ENCODE assay signal across 8 mouse cellular contexts in the genomic region with DNA sequence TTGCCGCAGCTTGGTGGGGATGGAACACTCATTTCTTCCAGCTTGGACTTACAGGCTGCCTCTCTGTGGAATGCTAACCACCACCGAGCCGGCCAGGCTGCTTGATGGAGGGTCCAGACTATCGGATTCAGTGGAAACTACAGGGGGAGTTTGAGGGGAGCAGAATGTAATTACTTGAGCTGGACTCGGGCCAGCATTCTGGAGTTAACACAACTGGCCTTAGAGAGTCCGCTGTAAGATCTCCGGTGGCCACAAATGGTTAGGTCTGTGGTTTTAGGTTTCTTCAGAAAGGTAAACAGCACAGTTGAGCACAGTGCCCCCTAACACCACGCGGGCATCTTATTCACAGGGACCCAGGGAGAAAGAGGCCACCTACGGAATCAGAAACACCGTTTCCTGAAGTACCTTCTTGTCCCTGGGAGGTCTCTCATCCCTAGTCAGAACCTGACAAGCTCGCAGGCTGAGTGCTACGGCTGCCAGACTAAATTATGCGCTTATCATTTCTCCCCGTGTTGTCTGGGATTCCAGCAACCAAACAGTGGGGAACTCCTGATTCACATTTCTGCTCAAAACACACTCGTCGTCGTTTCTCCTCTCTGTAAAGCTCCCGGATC. TPM values are rescaled to one million over a fixed set of nuclear protein-coding genes. Genes with fewer than 3 reads are reported as not detected.
A peak's percentile ranks its signal among the peaks of the same experiment; 100 is the strongest.
DNase-seq lines count a peak whose midpoint lies in the region; ATAC-seq and TF ChIP-seq lines count a peak whose summit lies in the region.

No protein-coding gene starts in this region.

- TF ChIP-seq CTCF in layer of hippocampus, adult 2 months (conservative IDR thresholded peaks at IDR 0.05), result no peak

- 7% methylated on average over 19 of the region's 19 CpGs for WGBS in heart, embryonic 15.5 days
- 15% methylated on average over 19 of the region's 19 CpGs for WGBS in hindbrain, embryonic 14.5 days
- WGBS in midbrain, embryonic 13.5 days, result 8% methylated on average over 19 of the region's 19 CpGs

- H3K27me3 ChIP-seq in heart, embryonic 15.5 days, result peaks cover 27% of the 10 kb centered on the region
- H3K27me3 ChIP-seq in hindbrain, embryonic 14.5 days (ENCODE audit: control insufficient read depth, insufficient read depth, low read length), result no peaks in the 10 kb centered on the region
- 0 out of 2 replicates have a peak, but pooled peaks cover 3% of the 10 kb centered on the region for H3K27me3 ChIP-seq in midbrain, embryonic 13.5 days

- no peak for ATAC-seq in heart, embryonic 15.5 days (replicated peaks; ENCODE audit: insufficient number of reproducible peaks, insufficient read depth, low FRiP score, low read depth)
- ATAC-seq in hindbrain, embryonic 14.5 days (ENCODE audit: low FRiP score), result peak; percentile 53; the same call in 1 of the 2 replicates
- peak; percentile 90 for ATAC-seq in midbrain, embryonic 13.5 days

- H3K4me2 ChIP-seq in heart, embryonic 15.5 days, result peak overlapping the region; percentile 64
- H3K4me2 ChIP-seq in hindbrain, embryonic 14.5 days (replicated peaks), result peak overlapping the region; percentile 66
- peak overlapping the region; percentile 61 for H3K4me2 ChIP-seq in midbrain, embryonic 13.5 days (replicated peaks)

- H3K4me1 ChIP-seq in heart, embryonic 15.5 days (replicated peaks), result peaks cover 10% of the 10 kb centered on the region
- 0 out of 2 replicates have a peak, but pooled peaks cover 8% of the 10 kb centered on the region for H3K4me1 ChIP-seq in hindbrain, embryonic 14.5 days (replicated peaks; ENCODE audit: control insufficient read depth, insufficient read depth, low read length)
- peaks cover 18% of the 10 kb centered on the region for H3K4me1 ChIP-seq in midbrain, embryonic 13.5 days (replicated peaks)

- peak overlapping the region; percentile 35 for H3K4me3 ChIP-seq in heart, embryonic 15.5 days
- peak overlapping the region; percentile 23 for H3K4me3 ChIP-seq in hindbrain, embryonic 14.5 days (replicated peaks; ENCODE audit: low read length)
- peak overlapping the region; percentile 35 for H3K4me3 ChIP-seq in midbrain, embryonic 13.5 days (replicated peaks)
- no peak overlapping the region for H3K4me3 ChIP-seq in layer of hippocampus, adult 2 months

- no peak overlapping the region for H3K9ac ChIP-seq in heart, embryonic 15.5 days
- H3K9ac ChIP-seq in hindbrain, embryonic 14.5 days, result peak overlapping the region; percentile 49
- H3K9ac ChIP-seq in midbrain, embryonic 13.5 days (replicated peaks), result peak overlapping the region; percentile 36

- no peaks in the 10 kb centered on the region for H3K36me3 ChIP-seq in heart, embryonic 15.5 days
- no peaks in the 10 kb centered on the region for H3K36me3 ChIP-seq in hindbrain, embryonic 14.5 days (replicated peaks; ENCODE audit: control insufficient read depth, insufficient read depth)
- H3K36me3 ChIP-seq in midbrain, embryonic 13.5 days, result no peaks in the 10 kb centered on the region

- no peak for DNase-seq in heart, adult 8-10 months (ENCODE audit: low spot score)
- peak; percentile 79 for DNase-seq in embryo, embryonic 11 days
- peak; percentile 66 for DNase-seq in hindbrain, embryonic 14.5 days (ENCODE audit: low spot score)
- no peak for DNase-seq in layer of hippocampus, adult 2 months (ENCODE audit: low spot score in 2 of 2)
- DNase-seq in gastrocnemius, postnatal 25 days, result no peak
- DNase-seq in layer of hippocampus, adult 11-12 months (ENCODE audit: low spot score), result no peak

- no peak overlapping the region for H3K27ac ChIP-seq in heart, embryonic 15.5 days
- H3K27ac ChIP-seq in hindbrain, embryonic 14.5 days, result peak overlapping the region; percentile 65
- H3K27ac ChIP-seq in midbrain, embryonic 13.5 days, result peak overlapping the region; percentile 73
- no peak overlapping the region for H3K27ac ChIP-seq in layer of hippocampus, adult 2 months

- H3K9me3 ChIP-seq in heart, embryonic 15.5 days (replicated peaks), result no peaks in the 10 kb centered on the region
- H3K9me3 ChIP-seq in hindbrain, embryonic 14.5 days (ENCODE audit: control insufficient read depth, low read length), result no peaks in the 10 kb centered on the region
- H3K9me3 ChIP-seq in midbrain, embryonic 13.5 days, result no peaks in the 10 kb centered on the region

RNA-seq across cellular contexts. Expression of a gene that starts 45.5 kb away (rescaled TPM):
- 26.0 and 29.4 TPM in 2 replicates for polyA plus RNA-seq in heart, embryonic 15.5 days (2015; fragmentation: Nextera tagmentation; extraction: Ambion mirVana)
- total RNA-seq in heart, adult 8-10 months (2022), result 10 to 100 TPM in 1 of 4 experiments, 1 to 10 TPM in 3; 8.6 to 12.7 (median 9.3) TPM
- 35.5 and 38.7 TPM in 2 replicates for polyA plus RNA-seq in hindbrain, embryonic 14.5 days (2014; fragmentation: Nextera tagmentation; extraction: Ambion mirVana)
- polyA plus RNA-seq in midbrain, embryonic 13.5 days (2015; fragmentation: Nextera tagmentation; extraction: Ambion mirVana), result 45.5 and 46.7 TPM in 2 replicates
- total RNA-seq in layer of hippocampus, adult 2 months (2021), result 10 to 100 TPM; 15.0 to 16.1 TPM
- 10 to 100 TPM; 11.4 to 12.8 TPM for total RNA-seq in gastrocnemius, postnatal 25 days (2021)

Comparison
In these comparisons a context has a peak if more than half of its experiments do, and no peak if none do; other contexts are left out.
1. H3K27ac ChIP-seq: peak in hindbrain, embryonic 14.5 days (single experiment) and midbrain, embryonic 13.5 days (single experiment); none in heart, embryonic 15.5 days (single experiment) and layer of hippocampus, adult 2 months (single experiment).
2. DNase-seq: peak in embryo, embryonic 11 days (single experiment) and hindbrain, embryonic 14.5 days (single experiment); none in heart, adult 8-10 months (single experiment), layer of hippocampus, adult 2 months (0 of 2), gastrocnemius, postnatal 25 days (single experiment) and layer of hippocampus, adult 11-12 months (single experiment).
3. Peak in every context shown above with its lines, with median percentiles within 50 percentile points of each other: H3K4me2 ChIP-seq.